Mouse (Mus musculus) heart, embryonic 14.5 days (tissue): Measurements from ENCODE around the gene Gm16442. TPM values are rescaled to one million over a fixed set of nuclear protein-coding genes. Genes with fewer than 3 reads are reported as not detected.
"Not testable (repeated sequence)": the region's sequence is repeated elsewhere in the genome, so short reads cannot be mapped to it uniquely, and the experiment has no call there.

Source experiments
- ATAC-seq: fragments of 200-750 bp; cut with Nextera tagmentation; 2 replicates; pipeline ENCODE4 v1.8.0; 2017; ENCODE audit warnings: low read depth, moderate TSS enrichment; ENCODE audit not compliant: insufficient number of reproducible peaks, insufficient read depth, low FRiP score
- H3K27ac ChIP-seq, 2 experiments: fragments of 200-500 bp in 1 of 2; fragments of 300-500 bp in 1 of 2; sonication (generic) in 1 of 2; replicated peaks in 1 of 2; 2 replicates each; pipeline ENCODE4 v1.5.1; 2012 to 2014; ENCODE audit warnings: low read depth in 2 of 2, low read length in 2 of 2, control low read depth in 1 of 2, mild to moderate bottlenecking in 1 of 2, mixed read lengths in 1 of 2; ENCODE audit not compliant: control insufficient read depth in 1 of 2, insufficient read depth in 1 of 2
- H3K27me3 ChIP-seq: fragments of 300-500 bp; sonication (generic); 2 replicates; pipeline ENCODE4 v1.6.1; 2014; ENCODE audit warnings: mild to moderate bottlenecking, low read length, control low read depth; ENCODE audit not compliant: control insufficient read depth, insufficient read depth
- H3K36me3 ChIP-seq: fragments of 300-500 bp; sonication (generic); 2 replicates; pipeline ENCODE4 v1.6.1; 2014; ENCODE audit warnings: mild to moderate bottlenecking, control low read depth, low read length, mixed read lengths; ENCODE audit not compliant: control insufficient read depth, insufficient read depth
- H3K4me1 ChIP-seq, 2 experiments: fragments of 200-500 bp in 1 of 2; fragments of 300-500 bp in 1 of 2; sonication (generic) in 1 of 2; 2 replicates each; pipeline ENCODE4 v1.6.1; 2012 to 2014; ENCODE audit warnings: low read length in 2 of 2, control low read depth in 1 of 2, mixed read lengths in 1 of 2; ENCODE audit not compliant: control insufficient read depth in 2 of 2, insufficient read depth in 2 of 2
- H3K4me2 ChIP-seq: fragments of 300-500 bp; sonication (generic); 2 replicates; pipeline ENCODE4 v1.6.1; 2014; ENCODE audit warnings: mild to moderate bottlenecking, low read length
- H3K4me3 ChIP-seq, 2 experiments: fragments of 200-500 bp in 1 of 2; fragments of 300-500 bp in 1 of 2; sonication (generic) in 1 of 2; 2 replicates each; pipeline ENCODE4 v1.5.1; 2012 to 2014; ENCODE audit warnings: low read length in 2 of 2, mild to moderate bottlenecking in 2 of 2, control low read depth in 1 of 2, low read depth in 1 of 2, moderate library complexity in 1 of 2; ENCODE audit not compliant: control insufficient read depth in 1 of 2, insufficient read depth in 1 of 2
- H3K9ac ChIP-seq: fragments of 300-500 bp; sonication (generic); 2 replicates; pipeline ENCODE4 v1.6.1; 2014; ENCODE audit warnings: mild to moderate bottlenecking, low read length
- H3K9me3 ChIP-seq: fragments of 300-500 bp; sonication (generic); 2 replicates; pipeline ENCODE4 v1.6.1; 2016; ENCODE audit warnings: low read length, control low read depth; ENCODE audit not compliant: control insufficient read depth
- WGBS: fragments of 180-500 bp; shearing (Covaris S2); extraction: QIAGEN DNeasy Blood & Tissue Kit; methylation state at CpG from one replicate; pipeline ENCODE4 v1.1.7; 2014; 5-methylcytosine and 5-hydroxymethylcytosine counted together
- polyA plus RNA-seq: library from polyadenylated mRNA; unstranded; fragments of >200 nt; fragmentation: Nextera tagmentation; extraction: Ambion mirVana; gene quantifications from 2 replicates; pipeline ENCODE4 v1.2.1, GENCODE M21; 2014

The Gm16442 gene
- polyA plus RNA-seq, result not detected in 2 replicates

- not testable (repeated sequence) for ATAC-seq, H3K27ac ChIP-seq, H3K4me2 ChIP-seq, H3K9ac ChIP-seq, H3K27me3 ChIP-seq, H3K36me3 ChIP-seq, H3K4me1 ChIP-seq, H3K9me3 ChIP-seq, H3K4me3 ChIP-seq
- no CpG with 5 or more reads among the region's 2 CpGs for WGBS
These were observed at the start of gene Gm16442 for GRCm38 (mm10) chr7:20122479-20122878. TSS of gene Gm16442 (minus strand) at chr7:20122579.

GRCm38 (mm10) chr7:20168277-20168676 is 45.9 kb upstream of the Gm16442 start, which contains the start of gene Vmn1r94:
TSS of gene Vmn1r94 (minus strand) at chr7:20168377.
- no CpG with 5 or more reads among the region's 3 CpGs for WGBS

GRCm38 (mm10) chr7:20138988-20139387 is 16.6 kb upstream of the Gm16442 start, which contains the start of gene Vmn1r93:
TSS of gene Vmn1r93 (minus strand) at chr7:20139088.
- ATAC-seq, H3K9me3 ChIP-seq, H3K4me3 ChIP-seq, H3K36me3 ChIP-seq, H3K9ac ChIP-seq, H3K27me3 ChIP-seq, H3K27ac ChIP-seq, H3K4me2 ChIP-seq, H3K4me1 ChIP-seq: not testable (repeated sequence)
- WGBS, result no CpG with 5 or more reads among the region's 5 CpGs

More at GRCm38 (mm10) chr7:20168277-20168676, 45.9 kb upstream of the Gm16442 start, which contains the start of gene Vmn1r94:
- ATAC-seq, H3K4me1 ChIP-seq, H3K27me3 ChIP-seq, H3K36me3 ChIP-seq, H3K4me3 ChIP-seq, H3K27ac ChIP-seq, H3K9ac ChIP-seq, H3K9me3 ChIP-seq, H3K4me2 ChIP-seq: not testable (repeated sequence)

- not testable (repeated sequence) for H3K9me3 ChIP-seq, H3K36me3 ChIP-seq, H3K9ac ChIP-seq, H3K4me2 ChIP-seq, ATAC-seq, H3K27me3 ChIP-seq, H3K27ac ChIP-seq, H3K4me1 ChIP-seq, H3K4me3 ChIP-seq
- 66% methylated on average over 5 of the region's 5 CpGs for WGBS
These were observed 23.0 kb downstream of the Gm16442 start, which contains the start of gene Vmn1r91 for GRCm38 (mm10) chr7:20099380-20099779. TSS of gene Vmn1r91 (plus strand) at chr7:20099680.

GRCm38 (mm10) chr7:20078118-20078517 is 44.3 kb downstream of the Gm16442 start:
- H3K4me2 ChIP-seq, result not testable (repeated sequence)

More at GRCm38 (mm10) chr7:20078118-20078517, 44.3 kb downstream of the Gm16442 start:
- H3K36me3 ChIP-seq, H3K27ac ChIP-seq, H3K4me1 ChIP-seq, H3K9me3 ChIP-seq, H3K9ac ChIP-seq, H3K27me3 ChIP-seq, H3K4me3 ChIP-seq, ATAC-seq: not testable (repeated sequence)
- 71% methylated on average over 18 of the region's 18 CpGs for WGBS

Other genes starting within 250 kb of the Gm16442 start
- not detected in 2 replicates for gene Ceacam19, start 234.6 kb downstream of the Gm16442 start, polyA plus RNA-seq
- gene Pvr, start 201.4 kb downstream of the Gm16442 start, polyA plus RNA-seq, result 12.7 and 12.9 TPM in 2 replicates
- gene Igsf23, start 171.8 kb downstream of the Gm16442 start, polyA plus RNA-seq, result 1.3 and 1.8 TPM in 2 replicates
- gene Ceacam20, start 157.2 kb downstream of the Gm16442 start, polyA plus RNA-seq, result not detected in 2 replicates
- gene Nlrp9b, start 131.1 kb downstream of the Gm16442 start, polyA plus RNA-seq, result not detected in 2 replicates
- gene Vmn1r91, start 22.9 kb downstream of the Gm16442 start, polyA plus RNA-seq, result not detected in 2 replicates
- not detected in 2 replicates for gene Vmn1r93, start 16.5 kb upstream of the Gm16442 start, polyA plus RNA-seq
- not detected in 2 replicates for gene Vmn1r94, start 45.8 kb upstream of the Gm16442 start, polyA plus RNA-seq
- not detected in 2 replicates for gene Vmn1r95, start 71.1 kb upstream of the Gm16442 start, polyA plus RNA-seq
- gene Gm6164, start 83.0 kb upstream of the Gm16442 start, polyA plus RNA-seq, result not detected in 2 replicates
- not detected in 2 replicates for gene Gm4498, start 111.2 kb upstream of the Gm16442 start, polyA plus RNA-seq
- gene Gm5890, start 140.3 kb upstream of the Gm16442 start, polyA plus RNA-seq, result not detected in 2 replicates
- gene Gm4133, start 211.5 kb upstream of the Gm16442 start, polyA plus RNA-seq, result not detected in 2 replicates